Comparison of ENCODE assay signal across 8 mouse cellular contexts in the genomic region with DNA sequence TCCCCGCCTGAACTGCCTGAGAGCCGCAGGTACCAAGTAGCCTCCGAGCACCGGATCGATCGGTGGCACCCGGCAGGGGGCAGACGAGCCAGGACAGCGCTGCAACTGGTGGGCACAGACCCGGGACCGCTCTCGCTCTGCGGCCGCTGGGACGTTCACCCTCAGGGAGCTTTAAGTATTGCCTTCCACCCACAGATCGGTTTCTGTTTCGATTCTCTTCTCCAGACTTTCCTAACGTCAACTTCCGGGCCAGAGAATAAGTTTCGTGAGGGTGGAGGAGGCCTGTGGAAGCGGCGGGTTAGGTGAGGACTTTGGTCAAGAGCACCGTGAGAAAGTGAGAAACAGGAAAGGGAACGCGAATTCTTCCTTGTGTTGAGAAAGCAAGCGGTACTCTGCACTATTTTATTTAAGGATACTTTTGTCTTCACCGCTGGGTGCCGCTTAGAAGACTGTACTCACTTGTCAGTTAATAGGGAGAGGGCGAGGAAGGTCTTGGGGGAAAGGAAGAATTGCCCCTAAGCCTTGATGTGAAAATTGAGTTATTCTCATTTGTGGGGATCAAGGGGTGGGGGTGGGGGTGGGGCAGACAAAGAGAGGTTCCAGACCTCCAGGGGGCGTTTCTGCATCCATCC. TPM values are rescaled to one million over a fixed set of nuclear protein-coding genes. Genes with fewer than 3 reads are reported as not detected.
DNase-seq lines count a peak whose midpoint lies in the region; ATAC-seq and TF ChIP-seq lines count a peak whose summit lies in the region.

Ifih1 (minus strand) TSS at position 242 of the 632 bp plus-strand sequence.

- peak within 1 kb of the TSS; percentile 74 for H3K27ac ChIP-seq in layer of hippocampus, adult 2 months
- no peak within 1 kb of the TSS for H3K27ac ChIP-seq in neural tube, embryonic 14.5 days (ENCODE audit: low read depth, low read length)

- 1% methylated on average over 30 of the region's 30 CpGs for WGBS in lung, adult 2 months
- under 1% methylated on average over 30 of the region's 30 CpGs for whole genome bisulfite sequencing in neural tube, embryonic 14.5 days

- peaks cover 7% of the 10 kb centered on the region for H3K4me1 ChIP-seq in lung, adult 2 months (ENCODE audit: control insufficient read depth, insufficient read depth, low read length)
- H3K4me1 ChIP-seq in neural tube, embryonic 14.5 days (ENCODE audit: control insufficient read depth, insufficient read depth, low read length), result no peaks in the 10 kb centered on the region

- TF ChIP-seq POLR2A in lung, adult 2 months (IDR thresholded peaks at IDR 0.05; ENCODE audit: borderline replicate concordance, extremely low read depth, low read depth, low read length), result peak; percentile 75; the same call in 1 of the 2 replicates

- TF ChIP-seq CTCF in layer of hippocampus, adult 2 months (conservative IDR thresholded peaks at IDR 0.05), result peak; percentile 71
- TF ChIP-seq CTCF in lung, adult 2 months (IDR thresholded peaks at IDR 0.05; ENCODE audit: insufficient read depth, low read length), result peak; percentile 24; the same call in 1 of the 2 replicates

- no peaks in the 10 kb centered on the region for H3K36me3 ChIP-seq in neural tube, embryonic 14.5 days (ENCODE audit: control insufficient read depth, insufficient read depth, low read length)

- no peaks in the 10 kb centered on the region for H3K9me3 ChIP-seq in neural tube, embryonic 14.5 days (ENCODE audit: control insufficient read depth, low read length)

- H3K4me3 ChIP-seq in layer of hippocampus, adult 2 months, result peak within 1 kb of the TSS; percentile 69
- peak within 1 kb of the TSS; percentile 94 for H3K4me3 ChIP-seq in lung, adult 2 months (replicated peaks; ENCODE audit: extremely low read depth, low read depth, low read length)
- H3K4me3 ChIP-seq in neural tube, embryonic 14.5 days (ENCODE audit: low read depth, low read length), result peak within 1 kb of the TSS; percentile 39

- no peaks in the 10 kb centered on the region for H3K27me3 ChIP-seq in neural tube, embryonic 14.5 days (ENCODE audit: control insufficient read depth, insufficient read depth, low read length)

- peak within 1 kb of the TSS; percentile 33; the same call in 1 of the 2 replicates for H3K9ac ChIP-seq in neural tube, embryonic 14.5 days (replicated peaks; ENCODE audit: low read depth, low read length)

- DNase-seq in layer of hippocampus, adult 2 months (ENCODE audit: low spot score in 2 of 2), result no peak
- DNase-seq in layer of hippocampus, adult 8-10 months (ENCODE audit: low spot score in 2 of 2), result no peak
- peak; percentile 77 for DNase-seq in embryo, embryonic 10.5 days (ENCODE audit: low spot score)
- peak; percentile 78 to 80 for DNase-seq in heart, adult 18-20 months
- peak; percentile 65 for DNase-seq in kidney, adult 11 months
- peak; percentile 71 for DNase-seq in lung, adult 2 months
- DNase-seq in thymus, postnatal 10 days (ENCODE audit: low spot score in 2 of 2), result peak; percentile 45 to 66

- peak within 1 kb of the TSS; percentile 65 for H3K4me2 ChIP-seq in neural tube, embryonic 14.5 days (ENCODE audit: low read depth, low read length)

- ATAC-seq in neural tube, embryonic 14.5 days (ENCODE audit: low read depth), result peak; percentile 88

RNA-seq across cellular contexts. Expression of gene Ifih1, which starts in this region (rescaled TPM):
- 1 to 10 TPM; 1.8 to 2.0 TPM for total RNA-seq in layer of hippocampus, adult 2 months (2021)
- 1 to 10 TPM; 2.3 to 5.9 (median 4.0) TPM for total RNA-seq in layer of hippocampus, adult 8-10 months (2022)
- 1 to 10 TPM; 5.3 to 5.5 TPM for total RNA-seq in heart, adult 18-20 months (2021)
- 7.6 and 9.7 TPM in 2 replicates for polyA plus RNA-seq in lung, adult 2 months (2012; rRNA removed)
- polyA plus RNA-seq in neural tube, embryonic 14.5 days (2014; fragmentation: Nextera tagmentation; extraction: Ambion mirVana), result 0.47 and 0.80 TPM in 2 replicates

Comparison
In these comparisons a context has a peak if more than half of its experiments do, and no peak if none do; other contexts are left out.
1. Peak in ATAC-seq, H3K4me3 ChIP-seq, H3K9ac ChIP-seq and H3K4me2 ChIP-seq in neural tube, embryonic 14.5 days; RNA of the gene not detected or under 1 TPM.
2. DNase-seq: peak in embryo, embryonic 10.5 days (single experiment), heart, adult 18-20 months (2 of 2), kidney, adult 11 months (single experiment), lung, adult 2 months (single experiment) and thymus, postnatal 10 days (2 of 2); none in layer of hippocampus, adult 2 months (0 of 2) and layer of hippocampus, adult 8-10 months (0 of 2).
3. H3K4me3 ChIP-seq: peak in every context shown above with its lines; median percentile 94 in lung, adult 2 months; 69 in layer of hippocampus, adult 2 months; 39 in neural tube, embryonic 14.5 days.